Mouse (Mus musculus): ENCODE results near the gene Alox5.

Gene Alox5

GRCm38 (mm10) chr6:116417518-116418315, 43.3 kb downstream of the Alox5 start:
- no peak for DNase-seq (ENCODE audit: low spot score in 2 of 2)

GRCm38 (mm10) chr6:116416000-116416552, 44.9 kb downstream of the Alox5 start:
- DNase-seq (ENCODE audit: low spot score in 2 of 2), result no peak

GRCm38 (mm10) chr6:116415126-116415676, 45.8 kb downstream of the Alox5 start:
- no peak for DNase-seq (ENCODE audit: low spot score in 2 of 2)

GRCm38 (mm10) chr6:116412546-116413325, 48.2 kb downstream of the Alox5 start:
- no peak for DNase-seq (ENCODE audit: low spot score in 2 of 2)

- DNase-seq (ENCODE audit: low spot score in 2 of 2), result no peak
These were observed 49.3 kb downstream of the Alox5 start for GRCm38 (mm10) chr6:116411716-116412115.

- no peak for DNase-seq (ENCODE audit: low spot score in 2 of 2)
These were observed 50.5 kb downstream of the Alox5 start for GRCm38 (mm10) chr6:116410436-116410835.

- no peak for DNase-seq (ENCODE audit: low spot score in 2 of 2)
These were observed 52.9 kb downstream of the Alox5 start for GRCm38 (mm10) chr6:116407956-116408657.

GRCm38 (mm10) chr6:116407216-116407615, 53.8 kb downstream of the Alox5 start:
- DNase-seq (ENCODE audit: low spot score in 2 of 2), result no peak

- DNase-seq (ENCODE audit: low spot score in 2 of 2), result no peak
These were observed 54.3 kb downstream of the Alox5 start for GRCm38 (mm10) chr6:116406680-116407079.

- no peak for DNase-seq (ENCODE audit: low spot score in 2 of 2)
These were observed 54.8 kb downstream of the Alox5 start for GRCm38 (mm10) chr6:116406152-116406551.

GRCm38 (mm10) chr6:116405715-116406114, 55.3 kb downstream of the Alox5 start:
- DNase-seq (ENCODE audit: low spot score in 2 of 2), result no peak

GRCm38 (mm10) chr6:116405243-116405642, 55.7 kb downstream of the Alox5 start:
- no peak for DNase-seq (ENCODE audit: low spot score in 2 of 2)

- no peak for DNase-seq (ENCODE audit: low spot score in 2 of 2)
These were observed 58.6 kb downstream of the Alox5 start for GRCm38 (mm10) chr6:116402426-116402825.

GRCm38 (mm10) chr6:116401746-116402423, 59.1 kb downstream of the Alox5 start:
- DNase-seq (ENCODE audit: low spot score in 2 of 2), result no peak

GRCm38 (mm10) chr6:116398136-116398535, 62.8 kb downstream of the Alox5 start:
- no peak for DNase-seq (ENCODE audit: low spot score in 2 of 2)

GRCm38 (mm10) chr6:116397621-116398020, 63.4 kb downstream of the Alox5 start:
- DNase-seq (ENCODE audit: low spot score in 2 of 2), result no peak

- DNase-seq (ENCODE audit: low spot score in 2 of 2), result no peak
These were observed 65.9 kb downstream of the Alox5 start for GRCm38 (mm10) chr6:116394916-116395648.

- no peak for DNase-seq (ENCODE audit: low spot score in 2 of 2)
These were observed 71.5 kb downstream of the Alox5 start for GRCm38 (mm10) chr6:116389481-116389880.

- no peak for DNase-seq (ENCODE audit: low spot score in 2 of 2)
These were observed 72.9 kb downstream of the Alox5 start for GRCm38 (mm10) chr6:116388068-116388467.

- no peak for DNase-seq (ENCODE audit: low spot score in 2 of 2)
These were observed 74.5 kb downstream of the Alox5 start for GRCm38 (mm10) chr6:116386506-116386905.

Measured in right cerebral cortex, postnatal 36 days (tissue).